Mouse (Mus musculus) lung, postnatal 4 days (tissue): ENCODE results near the gene Stim1.
A peak's percentile ranks its signal among the peaks of the same experiment; 100 is the strongest.

ENCODE experiments used
- DNase-seq, 2 experiments: peaks; one replicate each; pipeline ENCODE4 v3.0.0; 2021

Stim1 gene

DNA sequence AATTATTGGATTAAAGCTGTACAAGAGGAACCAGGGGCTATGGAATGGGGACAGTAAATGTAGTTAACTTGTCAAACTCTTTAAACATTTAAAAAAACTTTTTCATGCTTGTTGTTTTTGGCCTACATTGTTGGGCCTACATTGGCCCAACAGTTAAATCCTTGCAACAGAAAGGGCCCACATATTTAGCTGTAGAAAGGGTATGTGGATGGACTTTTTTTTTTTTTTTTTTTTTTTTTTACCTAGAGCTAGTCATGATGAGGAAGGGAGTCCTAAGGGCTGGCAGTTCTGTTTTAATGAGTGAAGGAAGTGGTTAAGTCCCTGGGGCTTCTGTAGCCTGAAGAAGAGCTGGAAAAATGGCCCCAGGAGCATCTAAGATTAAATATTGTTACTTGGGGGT is 42.7 kb downstream of the Stim1 start:
- no peak for DNase-seq

- no peak for DNase-seq
Measured at GRCm38 (mm10) chr7:102310821-102311220, 43.2 kb downstream of the Stim1 start.

DNA sequence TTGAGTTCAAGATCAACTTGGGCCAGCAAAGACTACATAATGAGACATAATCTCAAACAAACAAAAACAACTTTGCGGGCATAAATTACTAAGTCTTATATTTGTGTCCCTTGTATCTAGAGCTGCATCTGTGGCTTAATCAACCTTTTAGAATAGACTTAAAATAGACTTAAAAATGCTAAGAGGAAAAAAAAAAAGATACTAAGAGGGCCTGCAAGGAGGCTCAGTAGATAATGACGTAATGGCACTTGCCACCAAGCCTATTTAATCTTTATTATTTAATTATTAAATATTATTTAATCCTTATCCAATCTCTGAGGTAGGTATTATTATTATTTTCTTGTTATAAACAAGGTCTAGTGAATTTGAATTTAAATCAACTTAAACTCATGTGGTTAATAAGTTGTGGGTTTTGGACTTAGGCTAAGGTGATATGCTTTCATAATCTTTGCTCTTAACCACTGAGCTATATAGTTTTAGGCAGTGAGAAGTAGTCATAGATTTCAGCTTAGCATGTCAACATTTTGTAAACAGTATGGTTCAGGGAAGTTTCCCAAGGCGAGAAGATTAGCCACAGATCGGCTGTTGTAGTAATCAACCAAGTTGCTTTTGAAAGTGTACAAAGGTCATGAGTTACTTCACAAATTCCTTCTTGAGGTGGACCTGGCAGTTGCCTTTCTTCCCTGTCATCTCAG is 45.4 kb downstream of the Stim1 start:
- peak in 1 of 2 experiments; percentile 8 for DNase-seq

- no peak for DNase-seq
Measured at GRCm38 (mm10) chr7:102313535-102313863, 45.9 kb downstream of the Stim1 start.

DNA sequence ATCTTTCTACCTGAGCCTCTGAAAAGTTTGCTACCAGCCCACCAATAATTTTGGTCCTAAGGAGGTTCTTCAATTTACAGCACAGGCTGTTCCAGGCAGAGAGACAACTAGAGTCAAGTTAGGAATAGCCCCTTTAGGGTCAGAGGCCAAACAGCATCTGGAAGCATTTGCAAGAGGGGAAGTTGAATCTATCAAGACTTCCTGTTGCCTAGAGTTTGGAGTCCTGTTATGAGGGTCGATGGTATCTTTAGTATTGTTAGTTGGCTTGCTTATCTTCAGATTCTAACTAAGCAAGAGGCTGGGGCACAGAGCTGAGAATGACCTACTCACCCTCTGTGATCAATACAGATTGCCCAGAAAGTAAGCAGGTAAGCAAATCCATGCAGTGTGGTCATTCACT is 46.5 kb downstream of the Stim1 start:
- DNase-seq, result no peak

- no peak for DNase-seq
Measured at GRCm38 (mm10) chr7:102314908-102315307, 47.3 kb downstream of the Stim1 start.

GRCm38 (mm10) chr7:102315435-102315834 is 47.8 kb downstream of the Stim1 start:
- no peak for DNase-seq

- DNase-seq, result no peak
Measured at GRCm38 (mm10) chr7:102317583-102318168, 50.1 kb downstream of the Stim1 start.

DNA sequence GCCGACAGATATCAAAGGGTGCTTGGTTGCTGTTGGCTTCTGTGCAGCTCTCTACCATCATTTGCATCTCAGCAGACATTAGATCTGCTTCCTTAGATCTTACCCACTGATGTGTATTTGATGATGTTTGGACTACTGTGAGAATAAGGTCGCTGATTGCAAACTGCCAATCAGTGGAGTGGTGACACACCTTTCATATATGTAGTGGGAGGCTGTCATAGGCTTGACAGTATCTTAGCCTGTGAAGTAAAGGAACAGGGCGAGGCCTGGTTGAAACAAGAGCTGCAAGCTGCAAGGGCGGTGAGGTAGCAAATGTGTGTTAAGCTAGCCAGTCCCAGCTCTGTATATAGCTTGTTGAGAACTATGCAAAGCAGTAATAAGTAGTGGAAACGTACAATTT is 54.5 kb downstream of the Stim1 start:
- DNase-seq, result no peak

DNA sequence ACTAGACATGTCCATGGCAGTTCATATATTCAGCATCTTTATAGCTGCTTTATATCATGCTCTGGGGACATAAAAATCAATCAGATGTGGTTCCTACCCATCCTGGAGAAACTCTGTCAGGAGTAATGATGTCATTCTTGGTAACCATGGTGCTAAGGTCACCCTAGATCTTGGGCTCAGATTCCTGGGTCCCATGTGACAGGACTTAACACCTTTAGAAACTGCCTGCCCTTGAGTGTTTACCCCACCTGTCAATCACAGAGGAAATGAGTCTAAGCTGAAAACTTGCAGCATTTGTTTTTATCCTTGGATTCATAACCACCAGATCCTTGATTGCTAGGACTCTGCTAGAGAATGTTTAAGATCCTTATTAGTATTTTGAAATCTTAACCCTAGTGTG is 58.7 kb downstream of the Stim1 start:
- DNase-seq, result no peak

GRCm38 (mm10) chr7:102330270-102330669 is 62.7 kb downstream of the Stim1 start:
- no peak for DNase-seq

GRCm38 (mm10) chr7:102331476-102331875 is 63.9 kb downstream of the Stim1 start:
- no peak for DNase-seq

DNA sequence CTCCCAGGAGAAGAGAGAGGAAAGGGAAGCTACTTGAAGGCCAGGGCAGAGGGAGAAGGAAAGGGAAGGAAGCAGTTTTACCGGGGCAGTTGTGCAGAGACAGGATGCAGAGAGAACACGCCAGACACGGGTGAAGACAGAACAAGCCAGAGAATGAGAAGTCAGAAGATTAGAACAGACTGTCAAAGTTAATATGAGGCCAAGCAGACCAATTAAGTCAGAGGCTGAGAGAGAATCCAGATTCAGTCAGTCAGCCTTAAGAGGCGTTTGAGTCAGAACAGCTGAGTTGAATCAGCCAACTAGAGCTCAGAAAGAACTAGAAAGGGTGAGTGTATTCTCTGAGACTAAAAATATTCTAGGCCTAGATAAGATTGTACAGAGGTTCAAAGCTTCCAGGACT is 66.1 kb downstream of the Stim1 start:
- DNase-seq, result no peak

GRCm38 (mm10) chr7:102337326-102337725 is 69.7 kb downstream of the Stim1 start:
- no peak for DNase-seq

- DNase-seq, result peak; percentile 50 to 58
Measured at GRCm38 (mm10) chr7:102337898-102338297, 70.3 kb downstream of the Stim1 start.

DNA sequence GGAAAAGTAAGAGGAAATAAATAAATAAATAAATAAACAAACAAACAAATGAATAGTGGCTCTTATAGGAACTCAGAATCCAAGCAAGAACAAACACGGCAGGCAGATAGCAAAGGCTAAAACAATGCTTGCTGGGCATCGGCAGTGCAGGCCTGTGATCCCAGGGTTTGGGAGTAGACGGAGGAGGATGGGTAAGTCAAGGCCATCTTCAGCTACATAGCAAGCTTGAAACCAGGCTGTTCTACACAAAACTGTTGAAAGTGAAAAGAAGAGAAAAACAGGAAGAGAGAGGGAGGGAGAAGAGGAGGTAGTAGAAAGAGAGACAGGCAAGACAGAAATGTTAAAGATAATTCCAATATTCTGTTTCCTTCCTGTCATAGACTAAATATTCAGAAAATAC is 71.3 kb downstream of the Stim1 start:
- no peak for DNase-seq

DNA sequence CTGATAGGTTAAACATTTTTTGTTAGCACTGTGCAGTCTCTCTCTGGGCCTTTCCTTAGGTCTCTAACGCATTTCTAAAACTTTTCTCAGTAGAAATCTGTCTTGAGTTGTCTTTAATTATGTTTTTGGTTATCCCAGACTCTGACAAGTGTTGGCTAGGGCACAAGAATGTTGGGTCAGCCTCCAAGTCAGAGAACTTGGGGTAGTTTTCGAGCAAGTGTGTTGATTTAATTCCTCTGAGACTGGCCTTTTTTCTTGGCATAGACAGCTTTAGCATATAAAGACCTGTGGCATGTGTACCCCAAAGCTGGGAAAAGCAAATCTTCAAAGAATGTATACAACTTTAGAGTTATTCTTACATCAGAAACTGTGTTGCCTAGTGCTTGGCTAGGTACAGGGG is 78.3 kb downstream of the Stim1 start:
- peak in 1 of 2 experiments; percentile 13 for DNase-seq

GRCm38 (mm10) chr7:102347327-102347726 is 79.7 kb downstream of the Stim1 start:
- DNase-seq, result no peak

DNA sequence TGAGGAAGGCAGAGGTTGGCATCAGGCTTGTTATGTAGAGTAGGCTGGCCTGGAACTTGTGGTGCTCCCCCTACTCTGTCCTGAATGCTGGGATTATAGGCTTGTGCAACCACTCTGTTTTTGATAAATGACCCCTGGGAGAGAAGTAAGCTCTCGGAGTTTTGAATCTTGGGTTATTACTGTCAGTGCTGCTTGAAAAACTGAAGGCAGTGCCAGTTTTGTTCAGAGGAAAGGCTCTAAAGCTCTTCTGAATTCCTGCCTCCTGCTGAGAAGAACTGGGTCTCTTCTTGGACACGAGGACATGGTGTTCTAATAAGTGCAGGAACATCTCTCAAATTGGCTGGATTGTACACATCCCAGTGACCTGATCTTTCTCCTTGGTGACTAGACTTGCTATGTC is 81.1 kb downstream of the Stim1 start:
- DNase-seq, result no peak

GRCm38 (mm10) chr7:102349236-102349635 is 81.6 kb downstream of the Stim1 start:
- DNase-seq, result no peak

GRCm38 (mm10) chr7:102353420-102353819 is 85.8 kb downstream of the Stim1 start:
- no peak for DNase-seq

DNA sequence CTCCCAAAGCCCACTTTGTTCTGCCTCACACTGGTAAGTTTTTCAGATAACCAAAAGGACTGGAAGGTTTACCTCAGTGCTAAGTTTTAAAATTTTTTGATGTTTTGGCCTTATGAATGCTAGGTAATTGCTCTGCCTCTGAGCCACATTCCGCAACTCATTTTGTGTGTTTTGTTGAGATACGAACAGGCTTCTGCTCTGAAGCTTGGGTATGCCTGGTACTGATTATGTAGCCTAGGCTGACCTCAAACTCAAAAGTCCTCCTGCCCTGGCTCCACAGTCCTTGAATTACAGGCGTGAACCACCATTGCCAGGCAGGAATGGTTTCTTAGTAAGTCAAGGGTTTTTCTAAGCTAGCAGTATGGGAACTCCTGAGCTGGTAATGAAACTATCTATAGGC is 90.5 kb downstream of the Stim1 start:
- no peak for DNase-seq

- DNase-seq, result no peak
Measured at GRCm38 (mm10) chr7:102361297-102361696, 93.7 kb downstream of the Stim1 start.

- no peak for DNase-seq
Measured at GRCm38 (mm10) chr7:102363853-102364252, 96.2 kb downstream of the Stim1 start.

DNA sequence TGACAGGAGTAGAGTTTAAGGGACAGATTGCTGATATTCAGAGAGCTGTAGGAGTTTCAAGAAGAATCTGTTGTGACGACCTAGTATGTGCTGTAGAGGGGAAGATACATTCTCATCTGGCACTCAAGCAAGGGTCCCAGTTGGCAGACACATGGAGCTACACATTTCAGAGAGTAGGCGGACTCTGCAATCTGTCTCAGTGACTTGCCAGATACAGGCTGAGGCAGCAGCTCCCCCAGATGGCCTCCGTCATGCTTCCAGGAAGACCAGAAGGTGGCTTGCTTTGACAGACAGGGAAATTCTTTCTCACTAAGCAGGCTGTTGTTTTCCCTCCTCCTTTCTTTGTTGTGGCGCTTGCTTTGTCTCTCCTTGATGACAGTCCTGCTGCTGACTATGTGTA is 102.1 kb downstream of the Stim1 start:
- peak; percentile 22 to 25 for DNase-seq
